Mouse (Mus musculus): ENCODE results near the gene Rnf213. TPM values are rescaled to one million over a fixed set of nuclear protein-coding genes. Genes with fewer than 3 reads are reported as not detected.

Gene Rnf213
- polyA plus RNA-seq, 1 experiment from 2014 or later: 1.0 TPM

DNA sequence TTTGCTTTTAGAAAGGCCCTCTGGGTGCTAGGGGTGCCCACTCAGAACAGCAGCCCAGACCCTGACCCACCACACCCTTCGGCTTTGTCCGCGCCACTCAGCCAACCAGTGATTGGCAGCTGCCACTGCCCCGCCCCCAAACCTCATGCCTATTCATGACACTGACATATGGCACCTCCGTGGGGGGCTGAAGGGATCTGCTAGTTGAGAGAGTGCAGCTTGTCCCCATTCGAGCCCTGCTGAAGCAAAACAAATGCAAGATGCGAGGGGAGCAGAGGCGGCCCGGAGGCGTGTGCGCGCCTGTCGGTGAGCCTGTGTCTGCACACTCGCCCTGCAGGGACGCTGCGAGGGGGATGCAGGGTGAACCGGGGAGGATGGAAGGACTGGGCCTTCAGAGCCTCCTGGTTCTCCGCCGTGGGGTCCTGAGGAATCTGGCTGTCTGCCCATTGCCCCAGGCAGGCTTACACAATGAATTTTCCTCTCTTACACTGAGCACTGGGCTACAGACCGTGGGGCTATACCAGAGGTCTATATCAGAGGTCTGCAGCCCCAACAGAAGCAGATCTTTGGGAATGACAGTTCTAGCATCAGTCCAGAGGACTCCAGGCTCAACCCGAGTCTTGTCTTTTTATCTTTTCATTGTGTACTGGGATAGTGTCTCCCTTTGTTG lies 122.2 kb downstream of the Rnf213 start:
- Histone ChIP-seq H3K27me3 (ENCODE audit: low read depth, poor library complexity, severe bottlenecking) (peaks cover 37% of the 10 kb centered on the region), H3K36me3 (no peaks in the 10 kb centered on the region), H3K4me3 (peak overlapping the region; percentile 51), H3K4me1 (peaks cover 54% of the 10 kb centered on the region), H3K27ac (replicated peaks) (peak overlapping the region; percentile 85), H3K9me3 (replicated peaks) (no peaks in the 10 kb centered on the region)
- peak; percentile 89 for DNase-seq (ENCODE audit: low spot score)
- WGBS: 4% methylated on average over 21 of the region's 21 CpGs

DNA sequence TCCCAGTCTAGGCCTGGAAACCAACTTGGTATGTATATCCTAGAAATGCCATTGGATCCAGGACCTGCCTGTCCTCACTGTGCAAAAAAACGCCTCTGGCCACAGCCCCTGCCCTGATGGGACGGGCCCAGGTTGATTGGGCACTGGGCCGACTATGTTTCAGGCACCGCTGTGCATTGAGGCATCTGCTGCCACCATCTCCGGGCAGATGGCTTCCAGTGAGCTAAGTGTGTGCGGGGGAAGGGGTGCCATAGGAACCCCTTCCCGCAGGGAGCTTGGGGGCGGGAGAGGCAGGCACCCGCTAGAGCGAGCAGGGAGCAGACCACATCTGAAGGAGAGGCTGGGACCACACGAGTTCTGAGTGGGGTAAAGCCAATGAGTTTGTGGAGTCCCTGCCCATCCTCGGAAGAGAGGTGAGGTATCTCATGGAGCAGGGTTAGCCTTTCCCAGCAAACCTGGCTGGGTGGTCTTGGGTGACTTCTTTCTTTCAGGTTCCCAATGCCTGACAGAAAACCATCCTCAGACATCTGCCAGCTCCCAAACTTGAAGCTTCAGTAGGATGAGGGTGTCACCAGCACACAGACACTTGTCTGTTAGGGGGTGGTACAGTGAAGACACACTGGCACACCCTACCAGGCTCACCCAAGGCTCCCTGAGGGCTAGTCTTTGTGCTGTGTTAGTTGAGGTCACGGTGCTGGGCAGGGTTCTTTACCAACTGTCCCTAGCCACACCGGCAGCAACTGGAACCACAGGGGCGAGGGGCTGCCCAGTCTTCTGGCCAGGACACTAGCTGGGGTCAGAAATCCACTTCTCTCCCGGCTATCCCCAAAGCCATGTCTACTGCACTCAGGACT lies 123.2 kb downstream of the Rnf213 start:
- peak overlapping the region; percentile 51; the same call in 1 of the 2 replicates for H3K4me3 ChIP-seq

DNA sequence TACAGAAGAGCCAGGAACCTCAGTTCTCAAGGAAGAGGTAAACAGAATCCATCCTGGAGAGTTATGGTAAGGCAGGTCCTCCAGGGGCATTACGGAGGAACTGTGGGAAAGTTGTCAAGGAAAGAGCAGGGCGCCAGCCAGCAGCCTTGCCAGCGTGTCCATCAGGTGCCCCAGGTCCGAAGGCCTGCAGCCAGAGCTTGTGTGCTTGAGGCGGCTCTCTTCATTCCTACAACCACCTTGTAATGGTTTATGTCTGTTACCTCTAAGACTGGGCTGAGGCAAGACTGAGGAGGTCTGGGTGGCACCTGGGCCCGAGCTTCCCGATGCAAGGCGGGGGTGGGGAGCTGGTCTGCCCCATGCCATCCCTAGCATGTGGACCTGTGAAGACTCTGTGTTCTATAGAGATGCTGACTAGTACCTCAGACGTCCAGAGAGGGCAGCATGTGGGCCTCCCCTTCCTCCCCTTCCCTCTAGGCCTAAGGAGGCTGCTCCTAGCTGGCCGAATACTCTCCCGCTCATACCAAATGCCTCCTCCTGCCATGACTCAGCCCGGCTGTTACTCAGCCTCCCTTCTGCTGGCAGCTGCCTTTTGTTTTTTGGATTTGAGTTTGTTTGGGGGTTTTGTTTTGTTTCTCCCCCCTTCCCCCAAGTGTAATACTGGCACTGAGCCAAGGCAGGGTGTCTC lies 123.9 kb downstream of the Rnf213 start:
- no peaks in the 10 kb centered on the region for H3K36me3 ChIP-seq
- 68% methylated on average over 12 of the region's 12 CpGs for WGBS
- H3K9me3 ChIP-seq (replicated peaks): no peaks in the 10 kb centered on the region
- H3K4me3 ChIP-seq: no peak overlapping the region
- DNase-seq (ENCODE audit: low spot score): peak; percentile 22
- peaks cover 44% of the 10 kb centered on the region for H3K4me1 ChIP-seq
- H3K27me3 ChIP-seq (ENCODE audit: low read depth, poor library complexity, severe bottlenecking): peaks cover 37% of the 10 kb centered on the region
- H3K27ac ChIP-seq (replicated peaks): peak overlapping the region; percentile 85; the same call in 1 of the 2 replicates

More for the DNA sequence above, 123.2 kb downstream of the Rnf213 start:
- H3K4me1 ChIP-seq: peaks cover 49% of the 10 kb centered on the region
- peaks cover 37% of the 10 kb centered on the region for H3K27me3 ChIP-seq (ENCODE audit: low read depth, poor library complexity, severe bottlenecking)
- no peaks in the 10 kb centered on the region for H3K9me3 ChIP-seq (replicated peaks)
- H3K36me3 ChIP-seq: no peaks in the 10 kb centered on the region
- peak overlapping the region; percentile 85 for H3K27ac ChIP-seq (replicated peaks)
- 78% methylated on average over 16 of the region's 16 CpGs for whole genome bisulfite sequencing
- no peak for DNase-seq (ENCODE audit: low spot score)

DNA sequence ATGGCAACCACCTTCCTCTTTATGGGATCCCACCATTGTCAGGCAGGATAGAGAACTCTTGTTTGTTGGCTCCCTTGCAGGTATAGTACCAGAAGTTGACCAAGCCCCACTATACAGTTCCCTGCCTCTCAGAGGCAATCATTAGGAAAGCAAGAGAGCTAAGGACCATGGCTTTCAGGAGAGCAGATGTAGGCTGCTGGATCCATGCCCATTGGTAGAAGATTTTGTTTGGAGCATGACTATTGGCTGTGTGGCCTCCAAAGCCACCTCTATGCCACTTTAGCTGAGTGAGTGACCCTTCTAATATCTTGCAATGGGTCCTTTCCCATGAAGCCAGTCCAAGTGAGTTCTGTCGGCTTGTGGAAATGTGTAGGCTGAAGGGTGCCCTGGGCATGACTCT lies 126.5 kb downstream of the Rnf213 start:
- peaks cover 30% of the 10 kb centered on the region for H3K4me1 ChIP-seq
- no peaks in the 10 kb centered on the region for H3K36me3 ChIP-seq
- WGBS: 90% methylated on average over 1 of the region's 1 CpGs

DNA sequence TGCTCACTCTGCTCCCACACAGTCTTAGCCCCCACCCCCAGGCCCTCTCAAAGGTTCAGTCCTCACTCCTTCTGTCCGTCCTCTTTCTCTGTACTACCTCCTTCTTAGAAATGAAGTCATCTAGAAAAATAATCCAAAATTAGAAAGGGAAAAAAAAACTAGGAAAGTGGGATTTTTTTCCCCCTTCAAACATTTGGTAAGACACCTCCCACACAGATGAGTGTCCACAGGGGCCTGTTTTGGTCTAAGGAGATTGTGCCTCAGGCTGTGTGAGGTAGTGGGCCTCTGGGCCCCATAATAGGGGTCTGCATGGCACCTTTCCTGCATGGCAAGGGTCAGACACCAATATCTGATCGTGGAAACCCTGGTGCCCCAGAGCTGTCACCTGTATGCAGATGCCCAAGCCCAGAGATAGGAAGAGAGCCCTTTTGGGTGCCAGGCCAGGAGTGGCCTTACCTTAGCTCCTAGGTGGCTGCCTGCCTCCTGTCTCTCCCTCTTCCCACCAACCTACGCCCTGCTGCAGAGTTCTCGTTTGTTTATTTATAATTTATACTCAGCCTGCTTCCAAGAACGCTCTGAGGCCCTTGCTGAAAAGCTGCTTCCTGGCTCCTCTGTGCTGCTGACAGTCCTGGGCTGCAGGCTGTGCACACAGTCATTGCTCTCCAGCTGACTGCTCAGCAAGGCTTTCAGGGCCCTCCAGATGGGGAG lies 127.3 kb downstream of the Rnf213 start:
- Histone ChIP-seq H3K36me3 (no peaks in the 10 kb centered on the region), H3K9me3 (replicated peaks) (no peaks in the 10 kb centered on the region), H3K4me3 (no peak overlapping the region), H3K27ac (replicated peaks) (no peak overlapping the region), H3K27me3 (ENCODE audit: low read depth, poor library complexity, severe bottlenecking) (peaks cover 21% of the 10 kb centered on the region), H3K4me1 (peaks cover 27% of the 10 kb centered on the region)
- WGBS: 84% methylated on average over 5 of the region's 5 CpGs
- DNase-seq (ENCODE audit: low spot score): no peak

More for the DNA sequence above, 126.5 kb downstream of the Rnf213 start:
- Histone ChIP-seq H3K9me3 (replicated peaks) (no peaks in the 10 kb centered on the region), H3K27me3 (ENCODE audit: low read depth, poor library complexity, severe bottlenecking) (peaks cover 26% of the 10 kb centered on the region), H3K27ac (replicated peaks) (no peak overlapping the region), H3K4me3 (no peak overlapping the region)
- DNase-seq (ENCODE audit: low spot score): no peak

- H3K4me3 ChIP-seq: no peak overlapping the region
- no peak overlapping the region for H3K27ac ChIP-seq (replicated peaks)
- H3K9me3 ChIP-seq (replicated peaks): no peaks in the 10 kb centered on the region
- H3K36me3 ChIP-seq: no peaks in the 10 kb centered on the region
- no peak for DNase-seq (ENCODE audit: low spot score)
- peaks cover 16% of the 10 kb centered on the region for H3K27me3 ChIP-seq (ENCODE audit: low read depth, poor library complexity, severe bottlenecking)
- peaks cover 22% of the 10 kb centered on the region for H3K4me1 ChIP-seq
Observed at GRCm38 (mm10) chr11:119520713-119521063, 127.8 kb downstream of the Rnf213 start.

GRCm38 (mm10) chr11:119521920-119522710 lies 129.2 kb downstream of the Rnf213 start:
- no peaks in the 10 kb centered on the region for H3K36me3 ChIP-seq
- WGBS: 79% methylated on average over 6 of the region's 6 CpGs
- H3K27ac ChIP-seq (replicated peaks): no peak overlapping the region
- H3K4me1 ChIP-seq: peaks cover 7% of the 10 kb centered on the region
- H3K9me3 ChIP-seq (replicated peaks): no peaks in the 10 kb centered on the region
- no peak overlapping the region for H3K4me3 ChIP-seq
- no peak for DNase-seq (ENCODE audit: low spot score)
- peaks cover 8% of the 10 kb centered on the region; the same call in 1 of the 2 replicates for H3K27me3 ChIP-seq (ENCODE audit: low read depth, poor library complexity, severe bottlenecking)

- peaks cover 5% of the 10 kb centered on the region for H3K4me1 ChIP-seq
- WGBS: 89% methylated on average over 8 of the region's 8 CpGs
- H3K9me3 ChIP-seq (replicated peaks): no peaks in the 10 kb centered on the region
- no peak for DNase-seq (ENCODE audit: low spot score)
- H3K27ac ChIP-seq (replicated peaks): no peak overlapping the region
- no peaks in the 10 kb centered on the region for H3K36me3 ChIP-seq
- H3K27me3 ChIP-seq (ENCODE audit: low read depth, poor library complexity, severe bottlenecking): peaks cover 4% of the 10 kb centered on the region; the same call in 1 of the 2 replicates
- H3K4me3 ChIP-seq: no peak overlapping the region
Observed at GRCm38 (mm10) chr11:119522779-119523178, 129.9 kb downstream of the Rnf213 start.

DNA sequence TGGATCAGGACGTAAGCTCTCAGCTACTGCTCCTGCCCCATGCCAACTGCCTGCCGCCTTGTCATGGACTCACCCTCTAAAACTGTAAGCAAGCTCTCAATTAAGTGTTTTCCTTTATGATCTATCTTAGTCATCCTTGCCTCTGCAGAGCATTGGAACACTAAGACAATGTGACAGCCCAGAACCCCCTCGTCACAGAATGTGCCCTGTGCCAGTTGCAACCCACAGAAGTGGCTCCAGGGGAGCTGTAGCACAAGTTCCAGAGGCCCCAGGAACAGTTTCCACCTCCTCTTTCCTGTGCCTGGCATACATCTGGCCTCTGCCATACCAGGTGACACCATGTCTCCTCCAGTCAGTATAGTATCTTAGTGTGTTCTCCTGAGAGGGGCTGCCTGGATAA lies 130.5 kb downstream of the Rnf213 start:
- 92% methylated on average over 3 of the region's 3 CpGs for WGBS
- no peak for DNase-seq (ENCODE audit: low spot score)
- H3K4me3 ChIP-seq: no peak overlapping the region
- peaks cover 5% of the 10 kb centered on the region for H3K4me1 ChIP-seq
- no peak overlapping the region for H3K27ac ChIP-seq (replicated peaks)
- H3K9me3 ChIP-seq (replicated peaks): no peaks in the 10 kb centered on the region
- H3K36me3 ChIP-seq: no peaks in the 10 kb centered on the region
- H3K27me3 ChIP-seq (ENCODE audit: low read depth, poor library complexity, severe bottlenecking): no peaks in the 10 kb centered on the region

- WGBS: 1% methylated on average over 33 of the region's 33 CpGs
- peak; percentile 94 for DNase-seq (ENCODE audit: low spot score)
- peaks cover 5% of the 10 kb centered on the region for H3K4me1 ChIP-seq
- H3K9me3 ChIP-seq (replicated peaks): no peaks in the 10 kb centered on the region
- H3K4me3 ChIP-seq: peak overlapping the region; percentile 53
- H3K36me3 ChIP-seq: no peaks in the 10 kb centered on the region
- H3K27me3 ChIP-seq (ENCODE audit: low read depth, poor library complexity, severe bottlenecking): no peaks in the 10 kb centered on the region
- H3K27ac ChIP-seq (replicated peaks): peak overlapping the region; percentile 84
Observed at GRCm38 (mm10) chr11:119524545-119524949, 131.6 kb downstream of the Rnf213 start.

DNA sequence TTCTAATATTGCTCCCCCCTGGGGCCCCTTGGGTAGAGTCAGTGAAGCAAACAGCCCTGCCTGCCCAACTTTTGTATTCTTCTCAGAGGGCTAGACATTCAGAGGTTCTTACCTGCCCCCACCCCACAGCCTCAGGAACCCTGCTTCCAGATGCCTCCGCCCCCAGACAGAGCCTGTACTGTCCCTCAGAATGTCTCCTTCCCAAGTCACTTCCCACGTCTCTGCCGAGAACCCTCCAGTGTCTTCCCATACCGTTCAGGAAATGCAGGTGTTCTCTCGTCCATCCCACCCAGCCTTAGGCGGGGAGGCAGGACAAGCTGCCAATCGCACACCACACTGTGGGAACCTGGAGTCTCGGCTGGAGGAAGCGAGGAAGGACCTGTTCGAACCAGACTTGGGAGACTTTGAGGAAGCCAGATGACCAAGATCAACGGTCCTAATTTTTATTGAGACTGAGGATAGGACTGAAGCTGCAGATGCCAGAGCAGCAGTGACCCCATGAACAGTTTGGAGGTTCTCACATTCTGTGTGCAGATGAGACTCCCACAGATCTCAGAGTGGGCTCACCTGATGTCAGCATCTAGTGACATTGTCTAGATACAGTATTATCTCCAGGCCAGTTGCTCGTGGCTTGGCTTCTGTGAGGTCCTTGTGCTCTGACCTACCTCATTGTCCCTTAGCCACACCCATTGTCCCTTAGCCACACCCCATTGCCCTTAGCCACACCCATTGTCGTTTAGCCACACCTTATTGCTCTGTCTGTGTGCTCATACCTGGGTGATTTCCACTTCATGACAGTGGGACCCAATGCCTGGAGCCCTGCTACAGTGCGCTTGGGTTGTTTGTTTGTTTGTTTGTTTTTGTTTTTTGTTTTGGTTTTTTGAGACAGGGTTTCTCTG lies 133.4 kb downstream of the Rnf213 start:
- 87% methylated on average over 14 of the region's 14 CpGs for WGBS
- Histone ChIP-seq H3K4me3 (no peak overlapping the region), H3K36me3 (no peaks in the 10 kb centered on the region), H3K27ac (replicated peaks) (no peak overlapping the region), H3K9me3 (replicated peaks) (no peaks in the 10 kb centered on the region), H3K4me1 (peaks cover 5% of the 10 kb centered on the region), H3K27me3 (ENCODE audit: low read depth, poor library complexity, severe bottlenecking) (no peaks in the 10 kb centered on the region)
- DNase-seq (ENCODE audit: low spot score): no peak

All from midbrain, embryonic 10.5 days (tissue).